Mouse (Mus musculus): ENCODE data around the gene Aqp2.

GRCm38 (mm10) chr15:99594951-99595350, 16.1 kb downstream of the Aqp2 start:
- no peak for TF ChIP-seq SMC3 (IDR thresholded peaks at IDR 0.05; ENCODE audit: low read depth, low read length)
- no peak for TF ChIP-seq CTCF (IDR thresholded peaks at IDR 0.05 in 2 of 3, conservative IDR thresholded peaks at IDR 0.05 in 1 of 3; ENCODE audit: control insufficient read depth in 1 of 3, insufficient read depth in 1 of 3, low read depth in 2 of 3, low read length in 3 of 3, poor library complexity in 1 of 3, severe bottlenecking in 1 of 3)
- no peak for TF ChIP-seq POLR2A (IDR thresholded peaks at IDR 0.05; ENCODE audit: control insufficient read depth in 1 of 2, insufficient read depth in 1 of 2, low read depth in 1 of 2, low read length in 2 of 2, poor library complexity in 1 of 2)
- TF ChIP-seq MXI1 (IDR thresholded peaks at IDR 0.05; ENCODE audit: low read depth, low read length): no peak
- TF ChIP-seq ELF1 (IDR thresholded peaks at IDR 0.05; ENCODE audit: low read depth, low read length): no peak
- no peak for TF ChIP-seq MAZ (IDR thresholded peaks at IDR 0.05; ENCODE audit: low read depth, low read length)
